Mouse (Mus musculus) cortical plate, adult 2 months (tissue): ENCODE data around the gene Abcb4. TPM values are rescaled to one million over a fixed set of nuclear protein-coding genes. Genes with fewer than 3 reads are reported as not detected.

Experiments
- H3K27ac ChIP-seq: fragments of 200-500 bp; 2 replicates; pipeline ENCODE4 v1.5.1; 2012; ENCODE audit warnings: low read length, control low read depth, inconsistent platforms; ENCODE audit not compliant: insufficient read depth
- H3K4me1 ChIP-seq: fragments of 200-500 bp; 2 replicates; pipeline ENCODE4 v1.6.1; 2011; ENCODE audit warnings: low read length; ENCODE audit not compliant: control insufficient read depth, insufficient read depth
- H3K4me3 ChIP-seq: fragments of 200-500 bp; 2 replicates; pipeline ENCODE4 v1.5.1; 2011; ENCODE audit warnings: mild to moderate bottlenecking, low read length, control low read depth; ENCODE audit not compliant: insufficient read depth
- CTCF ChIP-seq: fragments of 200-500 bp; IDR thresholded peaks from 2 replicates; pipeline ENCODE4 v1.5.1; 2011; ENCODE audit warnings: mild to moderate bottlenecking, control low read depth, low read length; ENCODE audit not compliant: insufficient read depth; ENCODE audit errors: extremely low read depth
- POLR2A ChIP-seq: fragments of 200-500 bp; IDR thresholded peaks from 2 replicates; pipeline ENCODE4 v1.6.1; 2011; ENCODE audit warnings: mild to moderate bottlenecking, low read length, control low read depth; ENCODE audit not compliant: insufficient read depth; ENCODE audit errors: extremely low read depth
- polyA plus RNA-seq: library from polyadenylated mRNA; depleted of rRNA; stranded (reverse); fragments of >200 nt; gene quantifications from 2 replicates; pipeline ENCODE4 v1.2.3, GENCODE M21; 2012

Abcb4 gene
- polyA plus RNA-seq, 1 experiment = 3.9 TPM

DNA sequence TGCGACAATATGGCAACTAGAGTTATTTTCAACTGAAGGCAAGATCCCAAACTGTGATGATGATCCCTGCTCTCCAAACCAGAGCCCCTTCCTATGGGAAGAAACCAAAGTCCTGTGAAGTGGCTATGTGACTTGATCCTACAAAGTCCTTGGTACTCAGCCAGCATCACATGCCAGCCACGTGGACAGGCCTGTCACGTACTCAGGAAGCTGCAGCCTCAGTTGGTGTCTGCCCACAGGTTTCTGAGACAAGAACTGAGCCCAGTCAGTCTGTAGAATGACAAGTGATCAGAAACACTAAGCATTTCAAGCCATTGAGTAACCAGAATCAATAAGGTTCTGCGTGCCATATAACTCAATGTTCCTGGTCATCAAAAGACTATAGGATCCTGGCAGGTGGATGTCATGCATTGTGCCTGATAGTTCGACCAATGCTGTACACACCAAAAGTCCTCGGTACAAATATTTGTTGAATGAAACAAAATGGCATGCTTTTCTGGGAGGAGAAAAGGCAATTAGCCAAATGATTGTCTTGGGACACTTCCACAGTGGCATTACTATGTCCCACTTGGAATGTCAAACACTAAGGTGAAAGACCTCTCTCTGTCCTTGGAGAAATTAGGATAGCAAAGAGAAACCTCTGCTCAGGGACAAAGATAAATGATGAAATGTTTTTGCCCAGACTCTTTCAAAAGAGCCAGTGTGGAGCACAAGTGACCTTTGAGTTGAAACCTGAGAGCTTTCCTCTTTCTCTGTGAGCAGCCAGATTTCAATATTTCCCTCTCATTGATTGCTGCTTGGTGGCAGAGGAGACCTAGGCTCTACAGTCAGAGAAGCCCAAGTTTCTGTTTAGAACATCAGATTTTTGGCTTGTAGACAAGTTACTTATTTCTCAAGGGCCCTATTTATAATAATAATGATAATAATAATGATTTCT, 20.3 kb upstream of the Abcb4 start:
- TF ChIP-seq POLR2A (no peak), CTCF (no peak)
- Histone ChIP-seq H3K4me3 (no peak overlapping the region), H3K4me1 (no peaks in the 10 kb centered on the region), H3K27ac (no peak overlapping the region)

GRCm38 (mm10) chr5:8877086-8877485, 16.4 kb upstream of the Abcb4 start:
- TF ChIP-seq CTCF = no peak
- no peak for TF ChIP-seq POLR2A
- Histone ChIP-seq H3K27ac (no peak overlapping the region), H3K4me1 (no peaks in the 10 kb centered on the region), H3K4me3 (no peak overlapping the region)

GRCm38 (mm10) chr5:8877800-8878199, 15.7 kb upstream of the Abcb4 start:
- H3K27ac ChIP-seq = no peak overlapping the region
- H3K4me3 ChIP-seq = no peak overlapping the region
- no peak for TF ChIP-seq POLR2A
- no peak for TF ChIP-seq CTCF
- H3K4me1 ChIP-seq = no peaks in the 10 kb centered on the region

GRCm38 (mm10) chr5:8885837-8886236, 7.7 kb upstream of the Abcb4 start:
- TF ChIP-seq CTCF (no peak), POLR2A (no peak)
- Histone ChIP-seq H3K27ac (no peak overlapping the region), H3K4me3 (no peak overlapping the region), H3K4me1 (no peaks in the 10 kb centered on the region)

- Histone ChIP-seq H3K27ac (no peak overlapping the region), H3K4me1 (no peaks in the 10 kb centered on the region), H3K4me3 (peak overlapping the region; percentile 89)
- TF ChIP-seq CTCF (no peak), POLR2A (no peak)
These were observed 548 bp downstream of the Abcb4 start for GRCm38 (mm10) chr5:8894104-8894425.

- TF ChIP-seq CTCF (no peak), POLR2A (no peak)
- H3K27ac ChIP-seq = no peak overlapping the region
- H3K4me1 ChIP-seq = no peaks in the 10 kb centered on the region
- no peak overlapping the region for H3K4me3 ChIP-seq
These were observed 1.3 kb downstream of the Abcb4 start for GRCm38 (mm10) chr5:8894641-8895490.

DNA sequence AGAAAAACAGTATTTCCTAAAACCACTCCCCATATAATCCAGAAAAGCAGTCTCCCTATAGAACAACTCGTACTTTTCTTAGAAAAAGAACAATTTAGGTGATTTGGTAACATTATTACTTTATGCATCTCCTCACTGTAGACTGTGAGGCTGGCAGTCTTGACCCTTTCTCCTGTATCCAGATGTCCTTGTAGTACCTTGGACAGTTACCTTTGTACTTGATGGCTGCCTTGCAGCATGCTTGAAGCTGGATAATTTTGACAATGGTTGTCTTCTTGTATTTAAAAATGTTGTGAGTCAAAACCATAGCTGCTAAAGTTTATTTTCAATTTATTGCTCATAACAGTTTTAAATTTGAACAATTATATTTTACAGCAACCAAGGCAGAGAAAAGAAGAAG, 2.7 kb downstream of the Abcb4 start:
- Histone ChIP-seq H3K27ac (no peak overlapping the region), H3K4me1 (no peaks in the 10 kb centered on the region), H3K4me3 (no peak overlapping the region)
- no peak for TF ChIP-seq POLR2A
- no peak for TF ChIP-seq CTCF

DNA sequence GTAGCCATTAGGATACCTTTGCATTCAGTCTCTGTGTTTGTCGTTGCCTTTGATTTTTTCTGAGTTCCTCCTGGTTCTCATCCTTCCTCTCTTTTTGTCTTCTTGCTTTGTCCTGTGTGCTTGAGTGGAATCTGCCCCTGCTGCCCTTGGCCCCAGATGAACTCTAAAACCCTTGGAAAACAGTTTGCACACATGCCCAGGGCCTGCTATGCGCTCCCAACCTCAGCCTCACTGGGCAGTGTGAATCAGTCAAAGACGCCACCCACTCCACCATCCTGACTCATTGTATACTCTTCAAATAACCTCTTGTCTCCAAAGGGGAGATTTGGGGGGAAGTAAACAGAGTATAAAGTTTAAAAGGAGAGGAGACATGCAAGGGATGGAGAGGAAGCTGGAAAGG, 4.7 kb downstream of the Abcb4 start:
- Histone ChIP-seq H3K4me3 (no peak overlapping the region), H3K27ac (no peak overlapping the region), H3K4me1 (no peaks in the 10 kb centered on the region)
- TF ChIP-seq CTCF (no peak), POLR2A (no peak)

GRCm38 (mm10) chr5:8901001-8901400, 7.5 kb downstream of the Abcb4 start:
- Histone ChIP-seq H3K4me3 (no peak overlapping the region), H3K27ac (no peak overlapping the region), H3K4me1 (no peaks in the 10 kb centered on the region)
- no peak for TF ChIP-seq CTCF
- TF ChIP-seq POLR2A = no peak
